Mouse (Mus musculus) spleen, postnatal 4 days (tissue): ENCODE results near the gene Gpr180.
"Not testable (repeated sequence)": the region's sequence is repeated elsewhere in the genome, so short reads cannot be mapped to it uniquely, and the experiment has no call there.

Experiments
- DNase-seq, 2 experiments: peaks; one replicate each; pipeline ENCODE4 v3.0.0; 2022; ENCODE audit warnings: low spot score in 2 of 2

Gpr180 gene

DNA sequence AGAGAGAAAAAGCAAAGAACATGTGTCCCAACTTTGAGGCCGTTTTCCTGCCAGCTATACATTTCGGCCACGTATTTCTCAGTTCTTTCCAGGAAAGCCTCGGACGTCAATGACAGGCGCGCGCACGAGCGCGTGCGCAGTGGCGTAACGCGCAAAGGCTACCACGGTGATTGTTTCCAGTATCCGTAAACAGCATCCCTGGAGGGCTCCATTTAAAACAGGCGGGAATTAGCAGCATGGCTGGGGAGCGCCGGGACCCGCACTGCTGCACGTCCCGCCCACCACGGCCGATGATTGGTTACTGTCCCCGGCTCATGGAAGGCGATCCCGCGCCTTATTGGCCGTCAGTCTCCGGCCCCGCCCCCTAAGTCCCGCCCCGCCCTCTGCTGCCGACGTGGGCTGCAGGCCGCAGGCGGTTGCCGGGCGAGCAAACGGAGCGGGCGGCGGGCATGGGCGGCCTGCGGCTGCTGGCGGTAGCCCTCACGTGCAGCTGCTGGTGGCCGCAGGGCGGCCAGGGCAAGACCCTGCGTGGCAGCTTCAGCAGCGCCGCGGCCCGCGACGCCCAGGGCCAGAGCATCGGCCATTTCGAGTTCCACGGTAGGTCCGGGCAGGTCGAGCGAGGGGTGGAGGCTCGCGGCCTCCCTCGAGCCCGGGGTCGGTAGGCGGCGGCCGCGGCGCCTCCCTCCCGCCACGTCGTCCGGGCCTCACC is at the start of gene Gpr180:
Gene Gpr180 (plus strand): TSS at position 415 of the 709 bp plus-strand sequence.
- DNase-seq, result peak; percentile 94 to 97

DNA sequence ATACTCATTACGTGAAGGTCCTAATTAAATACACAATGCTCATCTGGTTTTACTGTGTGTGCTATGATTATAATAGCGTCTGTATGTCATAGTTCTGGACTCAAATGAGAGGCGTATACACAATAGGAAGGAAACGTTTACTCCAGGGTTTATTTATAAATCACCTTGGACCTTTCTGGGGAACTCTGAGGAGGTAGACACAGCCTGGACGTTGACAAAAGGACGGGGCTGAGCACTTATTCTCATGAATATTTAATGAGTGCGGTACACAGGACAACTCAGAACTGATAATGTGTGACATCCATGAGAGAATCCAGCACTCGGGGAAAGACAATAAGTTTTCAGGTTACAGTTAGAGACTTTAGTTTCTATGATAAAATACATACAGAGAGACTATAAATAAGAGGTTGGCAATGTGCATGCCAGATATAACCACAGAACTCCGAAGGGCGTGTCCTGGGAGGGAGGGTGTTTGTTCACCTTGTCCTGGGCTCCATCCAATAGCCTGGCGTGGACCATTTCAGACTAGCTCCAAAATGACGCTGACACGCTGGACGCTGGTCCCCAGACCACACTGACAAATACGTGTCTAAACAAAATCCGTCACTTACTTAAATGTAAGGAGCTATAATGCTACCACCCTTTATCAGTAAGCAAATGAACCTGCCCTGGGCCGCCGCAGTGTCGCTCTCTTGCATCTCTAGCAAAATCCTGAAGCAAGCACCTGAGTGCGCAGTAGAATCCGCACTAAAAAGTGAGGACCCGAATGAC is 48.3 kb upstream of the Gpr180 start:
- DNase-seq, result peak in 1 of 2 experiments; percentile 28

DNA sequence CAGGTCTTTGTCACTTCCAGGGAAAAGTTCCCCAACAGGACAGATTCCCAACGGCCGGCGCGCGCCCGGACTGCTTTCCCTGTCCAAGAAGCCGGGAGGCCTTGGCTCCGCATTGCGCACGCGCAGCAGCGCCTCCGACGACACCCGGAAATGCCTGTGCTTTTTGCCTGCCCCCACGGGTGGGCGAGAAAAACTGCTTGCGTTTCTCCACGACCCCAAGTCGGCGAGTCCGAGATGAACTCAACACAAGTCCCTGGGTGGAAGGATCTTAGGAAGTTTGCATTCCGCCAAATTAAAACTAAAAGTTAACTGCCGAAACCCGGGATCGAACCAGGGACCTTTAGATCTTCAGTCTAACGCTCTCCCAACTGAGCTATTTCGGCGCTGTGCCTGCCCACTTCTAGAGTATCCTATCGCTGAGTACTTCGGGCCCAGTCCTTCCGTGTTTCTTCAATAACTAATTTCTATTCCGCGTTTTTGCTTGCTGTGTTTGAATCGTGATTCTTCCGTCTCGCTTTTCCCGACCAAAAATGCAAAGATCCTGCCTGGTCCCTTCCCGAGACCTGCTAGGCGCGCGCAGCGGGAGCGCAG is 47.6 kb upstream of the Gpr180 start:
- peak; percentile 85 to 94 for DNase-seq

DNA sequence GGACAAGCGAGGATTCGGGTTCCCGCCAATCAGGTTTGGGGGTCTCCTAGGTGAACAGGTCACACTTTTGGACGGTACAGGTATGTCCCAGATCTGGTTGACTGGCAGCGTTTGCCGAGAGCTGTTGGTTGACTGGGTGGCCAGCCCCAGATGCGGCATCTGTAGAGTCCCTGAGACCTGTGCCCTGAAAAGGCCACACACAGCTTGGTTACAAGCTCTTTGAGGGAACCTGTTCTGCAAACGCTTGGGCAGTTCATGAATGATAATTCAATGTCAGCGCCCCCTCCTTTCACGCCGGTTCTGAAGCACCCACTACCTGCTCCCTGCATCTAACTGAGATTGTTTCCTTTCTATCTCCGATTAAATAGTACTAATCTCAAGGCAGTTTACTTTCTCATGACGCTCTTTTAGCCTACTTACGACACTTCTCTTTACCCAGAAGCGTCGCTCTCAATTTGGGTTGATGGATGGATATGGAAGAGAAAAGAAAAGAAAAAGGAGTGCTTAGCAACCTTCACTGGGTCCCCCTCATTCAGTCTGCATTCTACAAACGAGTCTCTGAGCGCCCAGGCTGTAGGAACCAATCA is 47.1 kb upstream of the Gpr180 start:
- no peak for DNase-seq

DNA sequence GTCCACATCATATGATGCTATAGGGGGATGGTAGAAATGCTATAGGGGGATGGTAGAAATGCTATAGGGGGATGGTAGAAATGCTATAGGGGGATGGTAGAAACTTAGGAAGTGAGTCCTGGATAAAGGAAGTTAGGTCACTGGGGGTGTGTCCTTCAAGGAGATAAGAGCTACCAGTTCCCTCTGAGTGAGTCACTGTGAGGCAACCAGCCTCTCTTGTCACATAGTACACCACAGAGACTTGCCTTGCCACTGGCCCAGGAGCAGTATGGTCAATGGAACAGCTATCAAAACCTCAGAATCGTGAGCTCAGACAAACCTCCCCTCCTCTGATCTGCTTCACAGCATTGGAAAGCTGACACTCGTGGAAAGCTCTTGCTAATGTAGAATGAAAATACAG is 38.7 kb upstream of the Gpr180 start:
- DNase-seq, result no peak

DNA sequence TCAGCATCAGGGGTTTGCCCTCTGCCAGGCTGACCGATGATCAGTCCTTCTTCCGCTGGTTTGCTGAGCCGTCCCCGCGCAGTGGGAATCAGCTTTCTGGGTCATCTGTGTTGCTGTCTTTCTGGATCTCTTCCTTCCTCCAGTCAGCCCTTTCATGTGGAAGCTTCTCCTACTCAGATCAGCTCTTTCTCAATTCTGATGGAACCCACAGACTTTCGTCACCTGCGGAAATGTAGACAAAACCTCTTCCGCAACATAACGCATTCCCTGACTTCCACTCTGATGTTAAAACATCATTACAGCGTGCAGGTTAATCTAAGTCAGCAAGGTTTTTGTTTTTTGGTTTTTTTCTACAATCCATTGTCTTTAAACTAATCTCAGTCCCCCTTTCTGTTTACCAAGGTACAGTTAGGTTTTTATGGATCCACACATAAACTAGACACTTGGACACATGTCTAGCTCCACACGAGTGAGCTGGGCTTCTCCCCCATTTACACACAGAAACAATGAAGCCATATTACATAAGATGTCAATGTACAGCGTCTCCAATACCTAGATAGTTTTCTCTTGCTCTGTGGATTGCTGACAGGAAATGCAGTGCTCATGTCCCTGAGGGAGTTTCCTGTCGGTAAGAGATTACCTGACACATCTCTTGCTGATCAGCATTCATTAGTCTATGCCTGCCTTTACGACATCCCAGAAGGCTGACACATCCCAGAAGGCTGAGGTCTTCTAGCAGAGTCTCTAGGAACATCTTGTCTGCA is 35.5 kb upstream of the Gpr180 start:
- DNase-seq, result no peak

DNA sequence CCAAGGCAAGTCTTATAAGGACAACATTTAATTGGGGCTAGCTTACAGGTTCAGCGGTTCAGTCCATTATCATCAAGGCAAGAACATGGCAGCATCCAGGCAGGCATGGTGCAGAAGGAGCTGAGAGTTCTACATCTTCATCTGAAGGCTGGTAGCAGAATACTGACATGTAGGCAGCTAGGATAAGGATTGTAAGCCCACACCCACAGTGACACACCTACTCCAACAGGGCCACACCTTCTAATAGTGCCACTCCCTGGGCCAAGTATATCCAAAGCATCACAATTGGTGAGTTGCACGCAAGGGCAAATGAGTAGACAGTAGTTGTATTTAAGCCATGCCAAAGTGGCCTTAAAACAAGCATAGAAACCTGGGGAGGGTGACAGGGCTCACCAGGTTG is 29.5 kb upstream of the Gpr180 start:
- not testable (repeated sequence) for DNase-seq

DNA sequence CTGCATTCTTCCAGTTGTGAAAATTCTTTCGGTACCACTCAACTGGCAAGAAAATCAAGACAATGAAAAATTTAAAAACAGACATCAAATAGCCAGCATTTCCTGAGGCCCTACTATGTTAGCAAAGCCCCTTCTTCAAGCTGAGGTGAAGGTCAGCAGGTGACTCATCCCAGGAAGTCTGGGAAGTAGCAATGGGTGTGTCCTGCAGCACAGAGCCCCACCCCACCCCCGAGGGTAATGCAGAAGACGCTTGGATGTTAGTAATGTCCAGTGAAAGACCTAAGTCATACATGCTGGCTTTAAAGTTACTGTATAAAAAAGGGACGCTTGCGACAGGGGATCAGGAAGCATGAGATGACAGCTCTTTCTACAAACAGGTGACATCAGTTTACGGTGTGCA is 23.8 kb upstream of the Gpr180 start:
- DNase-seq, result no peak

DNA sequence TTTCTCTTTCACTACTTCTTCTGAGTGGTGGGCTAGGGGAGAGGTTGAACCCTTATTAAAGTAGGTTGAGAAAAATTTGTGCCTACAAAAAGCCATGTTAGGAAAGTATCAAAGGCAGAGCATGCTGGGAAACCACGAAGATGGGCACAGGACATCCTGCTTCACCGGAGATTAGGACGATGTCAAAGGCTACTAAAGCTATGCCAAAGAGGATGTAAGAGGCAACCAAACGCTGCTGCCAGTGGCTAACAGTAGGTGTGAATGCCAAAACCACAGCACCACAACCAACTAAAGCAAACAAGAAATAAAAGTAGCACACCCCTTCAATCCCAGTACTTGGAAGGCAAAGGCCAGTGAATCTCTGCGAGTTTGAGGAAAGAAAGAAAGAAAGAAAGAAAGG is 12.8 kb upstream of the Gpr180 start:
- no peak for DNase-seq

DNA sequence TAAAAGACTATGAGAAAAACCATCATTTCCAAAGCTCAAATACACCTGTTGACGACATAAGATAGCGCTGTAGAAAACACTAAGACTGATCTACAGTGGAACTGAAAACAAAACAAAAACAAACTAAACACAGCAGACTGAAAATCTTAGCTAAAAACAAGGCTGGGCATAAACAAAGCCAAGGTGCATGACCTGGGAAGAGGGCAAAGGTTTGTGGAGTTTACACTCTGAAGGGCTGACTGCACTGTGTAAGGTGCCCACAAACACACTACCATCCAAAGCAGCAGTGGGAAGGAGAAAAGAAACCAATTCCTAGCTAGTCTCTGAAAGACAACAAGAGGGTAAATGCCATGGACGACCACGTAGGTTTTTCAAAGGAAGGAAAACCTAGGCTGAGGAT is 12.2 kb upstream of the Gpr180 start:
- DNase-seq, result no peak

DNA sequence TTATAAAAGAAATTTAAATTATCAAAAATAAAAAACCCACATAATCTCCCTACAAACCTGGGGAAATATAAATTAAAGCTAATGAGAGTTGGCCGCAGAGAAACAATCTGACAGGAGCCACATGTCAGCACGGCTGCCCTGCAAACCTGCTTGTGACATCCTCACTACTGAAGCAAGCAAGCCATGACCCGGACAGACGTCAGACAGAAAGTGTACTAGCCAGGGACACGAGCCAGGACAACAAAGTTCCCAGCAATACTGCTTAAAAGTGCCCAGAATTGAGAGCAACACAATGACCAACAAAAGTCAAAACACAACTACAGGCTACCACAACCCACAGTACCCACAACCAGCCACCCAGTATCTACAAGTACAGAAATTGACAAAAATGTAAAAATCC is 10.7 kb upstream of the Gpr180 start:
- DNase-seq, result no peak

DNA sequence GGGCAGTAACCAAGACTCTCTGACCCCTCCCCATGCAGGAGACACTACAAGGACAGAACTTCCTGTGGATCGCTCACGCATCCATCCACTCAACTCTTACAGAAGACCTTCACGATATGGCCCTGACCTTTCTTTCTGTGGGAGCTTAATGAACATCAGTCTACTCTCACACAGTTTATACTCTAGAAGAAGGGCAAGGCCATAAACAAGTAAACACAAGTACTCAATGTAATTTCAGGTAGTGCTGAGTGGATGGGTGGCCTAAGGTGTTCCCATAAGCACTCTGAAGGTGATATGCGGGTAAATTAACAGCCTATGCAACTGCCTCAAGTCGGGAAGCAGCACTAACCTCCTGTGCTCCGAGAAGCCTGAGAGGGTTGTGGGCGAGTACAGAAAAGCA is 5.5 kb upstream of the Gpr180 start:
- no peak for DNase-seq

DNA sequence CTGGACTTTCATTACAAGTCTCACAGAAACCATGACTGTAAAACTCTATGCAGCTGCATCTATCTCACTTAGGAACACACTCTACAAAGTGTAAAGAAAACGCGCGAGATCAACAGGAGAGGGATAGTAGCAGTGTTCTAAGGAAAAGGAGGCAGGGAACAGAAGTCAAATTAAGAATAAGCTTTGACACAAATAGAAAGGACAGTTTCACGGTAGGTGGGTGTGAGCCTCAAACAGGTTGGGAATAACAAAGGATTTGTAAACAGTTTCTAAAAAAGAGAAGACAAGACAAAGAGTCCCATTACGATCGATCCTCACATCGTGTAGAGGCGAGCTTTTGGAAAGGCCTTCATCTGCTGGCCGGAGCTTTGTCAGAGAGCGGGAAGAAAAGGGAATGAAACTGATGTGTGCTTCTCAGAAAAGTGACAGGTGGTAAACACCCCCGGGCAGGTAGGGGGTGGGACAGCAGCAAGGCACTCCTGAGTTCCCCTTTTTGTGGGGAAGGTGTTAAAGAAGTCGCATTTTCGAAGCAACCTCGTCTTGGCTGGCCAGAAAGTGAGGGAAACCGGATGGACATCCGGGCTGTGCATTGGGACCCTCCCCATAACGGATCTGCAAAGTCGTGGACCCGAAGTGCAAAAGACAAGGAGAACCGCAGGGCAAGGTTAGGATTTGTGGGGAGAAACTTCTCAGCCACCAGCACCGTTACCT is 4.9 kb upstream of the Gpr180 start:
- no peak for DNase-seq

DNA sequence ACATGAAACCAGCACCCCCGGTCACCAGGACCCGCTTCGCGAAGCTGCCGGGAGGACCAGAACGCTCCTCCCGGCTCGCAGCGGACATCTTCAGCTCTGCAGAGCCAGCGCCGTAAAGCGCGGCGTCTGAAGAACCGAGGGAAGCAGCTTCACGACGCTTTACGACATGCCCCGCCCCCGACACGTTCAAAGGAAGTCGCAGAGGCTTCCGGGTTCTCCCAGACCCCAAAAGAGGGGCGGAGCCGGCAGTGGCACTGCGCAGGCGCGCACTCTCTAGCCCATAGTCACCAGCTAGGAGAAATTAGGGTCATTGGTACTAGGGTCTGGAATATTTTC is 4.3 kb upstream of the Gpr180 start, which contains the start of gene Tgds:
Gene Tgds (minus strand): TSS at position 114 of the 336 bp plus-strand sequence.
- DNase-seq, result peak; percentile 95 to 96

DNA sequence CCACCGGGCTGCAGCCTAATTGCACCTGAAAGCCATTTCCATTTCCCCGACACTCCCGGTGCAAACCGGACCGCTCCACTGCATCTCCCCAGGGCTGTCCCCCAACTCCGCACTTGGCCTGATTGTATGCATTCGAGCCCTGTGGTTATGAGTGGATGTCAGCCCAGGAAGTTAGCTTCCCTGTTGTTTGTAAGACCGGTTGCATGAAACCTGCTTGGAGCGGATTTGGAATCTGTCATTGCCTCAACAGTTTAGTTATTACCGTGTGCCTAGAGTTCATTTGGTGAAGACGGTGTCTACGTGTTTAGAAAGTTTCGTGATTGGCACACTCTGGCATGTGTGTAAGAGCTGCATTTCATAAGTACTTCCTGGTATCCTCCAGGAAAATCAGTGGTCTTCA is 529 bp downstream of the Gpr180 start:
- no peak for DNase-seq

DNA sequence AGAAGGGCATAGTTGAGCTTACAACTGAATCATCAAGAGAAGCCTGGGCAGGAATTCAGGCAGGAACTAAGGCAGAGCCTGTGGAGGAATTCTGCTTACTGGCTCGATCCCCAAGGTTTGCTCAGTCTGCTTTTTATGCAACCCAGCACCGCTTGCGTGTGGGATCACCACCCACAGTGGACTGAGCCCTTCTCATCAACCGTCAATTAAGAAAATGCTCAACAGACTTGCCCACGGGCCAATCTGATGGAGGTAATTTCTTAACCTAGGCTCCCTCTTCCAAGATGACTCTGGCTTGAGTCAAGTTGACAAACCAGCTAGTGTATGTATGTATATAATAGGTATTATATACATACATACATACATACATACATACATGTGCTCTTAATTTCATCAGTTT is 5.3 kb downstream of the Gpr180 start:
- DNase-seq, result no peak

DNA sequence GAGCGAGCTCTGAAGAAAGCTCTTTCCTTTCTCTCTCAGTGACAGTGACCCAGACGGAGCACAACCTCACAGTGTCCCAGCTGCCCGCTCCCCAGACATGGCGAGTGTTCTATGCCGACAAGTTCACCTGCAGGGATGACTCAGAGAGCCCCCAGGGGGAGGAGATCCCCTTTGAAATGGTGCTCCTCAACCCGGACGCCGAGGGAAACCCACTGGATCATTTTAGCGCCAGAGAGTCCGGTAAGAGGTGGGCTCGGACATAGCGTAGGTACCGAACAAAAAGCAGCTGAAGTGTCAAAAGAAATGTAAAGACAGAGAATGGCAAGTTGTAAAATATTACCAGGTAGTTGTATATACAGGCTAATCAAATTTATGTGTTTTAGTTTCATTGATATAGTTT is 11.1 kb downstream of the Gpr180 start:
- no peak for DNase-seq

DNA sequence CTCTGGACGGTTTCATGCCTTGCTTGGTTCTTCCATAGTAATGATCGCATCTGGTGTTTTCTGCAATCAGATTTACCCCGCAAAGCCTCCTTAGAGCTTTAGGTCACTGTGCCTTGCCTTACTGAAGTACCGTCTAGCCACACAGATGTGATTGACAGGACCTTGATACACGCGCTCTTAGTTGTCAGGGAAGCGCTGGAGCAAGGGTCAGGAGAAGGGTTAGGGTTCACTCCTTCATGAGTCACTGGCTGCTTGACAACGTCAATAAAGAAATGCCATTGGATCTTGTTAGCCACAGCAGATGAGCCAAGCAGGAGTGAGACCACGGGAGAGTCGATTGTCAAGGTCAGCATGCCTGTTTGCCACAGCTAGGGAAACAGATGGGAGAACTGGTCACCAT is 11.6 kb downstream of the Gpr180 start:
- DNase-seq, result no peak

DNA sequence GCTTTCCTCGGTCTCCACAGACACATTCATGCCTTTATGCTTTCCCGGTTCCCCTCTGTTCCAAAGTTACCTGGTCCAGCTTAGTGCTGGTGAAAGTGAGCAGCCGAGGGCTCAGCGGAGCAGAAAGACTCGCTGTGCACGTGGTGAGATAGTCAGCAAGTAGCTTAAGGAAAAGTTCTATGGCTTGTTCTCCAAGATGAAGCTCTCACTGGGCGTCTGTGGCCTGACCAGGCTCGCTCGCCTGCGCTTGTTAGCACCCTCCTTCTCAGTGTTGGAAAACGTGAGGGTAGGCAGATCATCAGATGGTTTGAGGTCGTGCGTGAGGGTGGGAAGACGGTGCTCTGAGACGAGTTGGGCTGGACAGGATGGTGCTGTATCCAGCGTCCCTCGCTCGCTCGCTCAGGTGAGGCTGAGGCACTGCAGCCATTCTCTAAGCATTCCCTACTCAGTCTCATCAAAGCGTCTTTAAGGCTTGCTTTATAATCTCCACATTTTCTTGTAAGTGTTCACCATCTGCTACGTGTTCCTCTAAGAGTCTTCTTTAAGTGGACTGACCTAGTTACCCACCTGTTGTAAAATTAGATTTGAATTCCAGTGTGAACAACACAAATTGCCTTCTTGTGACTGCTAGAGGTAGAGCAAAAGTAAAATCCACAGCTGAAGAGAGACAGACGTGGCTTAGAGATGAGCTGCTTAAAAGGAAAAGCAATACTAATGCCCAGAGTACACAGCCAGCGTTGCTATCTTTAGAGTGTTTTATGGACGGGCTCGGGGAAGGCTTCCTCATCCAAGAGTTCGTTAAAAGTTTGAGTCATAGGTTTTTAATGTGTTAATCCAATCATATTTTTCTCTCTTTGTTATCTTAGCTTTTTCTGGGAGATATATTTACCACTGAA is 13.9 kb downstream of the Gpr180 start:
- DNase-seq, result no peak

DNA sequence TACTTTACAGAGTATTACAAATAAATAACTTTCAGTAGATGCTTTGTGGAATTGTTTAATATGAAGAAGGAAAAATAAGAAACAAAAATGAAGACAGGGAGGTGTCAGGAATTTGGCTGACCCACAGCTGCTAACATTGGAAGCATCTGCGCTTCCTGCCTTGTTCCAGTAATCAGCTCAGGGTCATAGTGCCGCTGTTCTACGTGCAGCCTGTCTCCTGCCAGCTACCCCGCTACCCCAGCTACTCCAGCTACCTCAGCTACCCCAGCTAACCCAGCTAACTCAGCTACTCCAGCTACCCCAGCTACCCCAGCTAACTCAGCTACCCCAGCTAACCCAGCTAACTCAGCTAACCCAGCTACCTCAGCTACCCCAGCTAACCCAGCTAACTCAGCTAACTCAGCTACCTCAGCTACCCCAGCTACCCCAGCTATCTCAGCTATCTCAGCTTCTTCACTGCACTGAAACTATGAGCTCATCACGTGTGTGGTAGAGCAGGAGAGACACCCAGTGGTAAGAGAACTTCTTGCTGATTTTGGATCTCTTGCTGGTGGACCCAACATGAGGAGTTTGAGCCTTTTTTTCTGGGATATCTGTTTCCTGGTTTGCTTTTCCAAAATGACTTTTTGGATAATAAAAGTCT is 14.8 kb downstream of the Gpr180 start:
- DNase-seq, result no peak
